Mouse (Mus musculus): ENCODE measurements around the gene Galnt6.

Gene Galnt6

DNA sequence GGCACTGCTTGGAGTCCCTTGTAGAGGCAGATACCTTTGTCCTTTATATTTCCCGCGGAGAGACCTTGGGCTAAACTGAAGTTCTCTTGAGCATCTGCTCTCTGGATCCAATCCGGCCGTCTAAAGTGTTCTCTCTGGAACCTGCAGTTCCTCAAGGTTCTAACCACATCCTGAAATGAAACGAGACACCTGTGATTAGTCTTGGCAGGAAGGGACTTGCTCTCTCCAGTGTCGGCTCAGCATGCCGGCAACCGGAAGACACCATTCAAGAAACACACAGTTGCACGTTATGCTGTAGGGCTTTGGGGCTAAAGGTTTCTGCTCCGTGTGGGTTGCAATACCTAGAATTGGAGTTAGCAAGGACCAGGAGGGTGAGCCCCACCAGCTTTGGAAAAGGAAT is 9.1 kb downstream of the Galnt6 start:
- DNase-seq (ENCODE audit: low spot score), result no peak

DNA sequence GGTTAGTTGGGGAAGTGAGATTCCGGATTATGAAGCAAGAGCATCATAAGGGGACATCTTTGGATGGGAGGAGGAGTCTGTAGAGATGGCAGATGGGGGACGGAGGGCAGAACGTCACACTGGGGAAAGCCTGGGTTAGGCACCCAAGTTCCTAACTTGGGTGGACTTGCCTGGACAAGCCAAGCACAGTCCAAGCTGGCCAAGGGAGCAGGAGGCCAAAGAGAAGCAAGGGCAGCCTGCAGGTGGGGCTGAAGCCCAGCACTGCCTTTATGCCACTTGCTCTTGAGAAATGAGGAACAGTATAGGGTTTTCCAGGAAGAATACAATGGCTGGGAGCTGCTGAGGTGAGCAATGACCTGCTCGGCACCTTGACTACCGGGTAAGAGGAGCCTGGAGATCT is 10.0 kb downstream of the Galnt6 start:
- DNase-seq (ENCODE audit: low spot score), result no peak

DNA sequence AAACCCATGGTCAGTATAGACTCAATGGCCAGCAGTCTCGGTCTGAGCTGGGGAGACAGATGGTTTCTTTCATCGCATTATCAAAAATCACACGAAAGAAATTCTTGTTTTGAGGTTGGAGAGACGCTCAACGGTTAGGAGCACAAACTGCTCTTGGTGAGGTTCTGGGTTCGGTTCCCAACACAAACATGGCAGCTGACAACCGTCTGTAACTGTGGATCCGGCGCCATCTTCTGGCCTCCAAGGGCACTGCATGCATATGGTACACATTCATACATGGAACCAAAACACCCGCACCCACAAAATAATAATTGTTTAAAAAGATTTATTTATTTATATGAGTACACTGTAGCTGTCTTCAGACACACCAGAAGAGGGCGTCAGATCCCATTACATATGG is 10.6 kb downstream of the Galnt6 start:
- no peak for DNase-seq (ENCODE audit: low spot score)

DNA sequence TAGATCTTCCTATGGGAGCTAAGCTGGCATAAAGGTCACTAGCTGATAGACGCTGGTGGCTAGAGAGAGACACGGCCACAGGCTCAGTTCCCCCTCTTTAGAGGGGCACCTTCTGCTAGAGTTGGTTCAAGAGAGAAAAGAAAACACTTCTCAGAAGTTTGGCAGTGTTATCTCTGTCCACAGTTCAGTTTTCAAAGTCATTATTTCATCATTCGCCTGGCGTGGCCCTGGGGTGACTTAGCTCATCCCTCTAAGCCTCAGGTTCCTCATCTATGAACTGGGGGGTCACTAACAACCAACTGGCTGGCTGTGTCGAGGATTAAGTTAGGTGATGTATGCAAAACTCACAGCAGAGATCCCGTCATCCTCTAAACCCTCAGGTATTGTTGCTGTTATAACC is 11.2 kb downstream of the Galnt6 start:
- DNase-seq (ENCODE audit: low spot score), result no peak

DNA sequence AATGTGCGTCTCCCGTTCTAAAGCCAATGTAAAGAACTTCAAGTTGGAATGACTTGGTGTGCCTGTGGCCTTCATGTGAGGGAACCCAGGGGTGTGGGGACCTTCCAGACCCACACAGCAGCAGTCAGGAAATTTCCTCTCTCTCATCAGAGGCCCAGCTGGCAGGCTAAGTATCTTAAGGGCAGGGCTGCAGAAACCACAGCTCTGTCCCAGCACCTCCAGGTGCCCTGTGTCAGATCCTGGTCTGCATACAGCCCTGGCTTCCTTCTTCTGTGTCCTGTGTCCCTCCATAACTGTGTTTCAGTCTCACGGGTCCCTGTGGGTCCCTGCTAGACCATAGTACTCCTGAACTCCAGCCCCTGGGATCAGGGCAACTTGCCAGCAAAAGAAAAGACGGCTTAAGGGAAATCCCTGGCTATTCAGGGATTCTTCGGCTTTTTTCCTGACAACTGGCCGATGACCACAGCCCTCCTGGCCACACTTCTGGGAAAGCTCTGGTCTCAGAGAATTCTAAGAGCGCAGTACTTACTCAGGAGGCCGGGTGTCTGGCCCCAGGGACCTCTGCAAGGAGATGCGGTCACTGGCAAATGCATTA is 13.7 kb downstream of the Galnt6 start:
- no peak for DNase-seq (ENCODE audit: low spot score)

DNA sequence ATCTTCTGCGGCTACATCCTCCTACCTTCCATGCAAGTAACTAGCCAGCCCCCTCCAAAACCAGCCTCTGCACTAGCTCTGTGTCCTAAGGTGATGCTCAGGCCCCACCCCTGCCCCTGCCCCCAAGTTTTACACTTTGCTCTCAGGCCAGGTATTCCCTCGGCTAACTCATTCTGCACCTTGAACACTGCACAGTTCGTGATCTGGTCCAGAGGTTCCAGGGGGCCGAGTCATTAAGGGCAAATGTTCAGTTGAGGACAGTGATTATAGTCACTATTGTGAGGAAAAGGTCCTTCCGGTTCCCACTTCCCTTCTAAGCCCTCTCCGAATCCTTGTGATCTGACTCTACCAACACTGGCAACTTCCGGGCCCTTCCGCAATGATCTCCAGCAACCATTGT is 14.7 kb downstream of the Galnt6 start:
- no peak for DNase-seq (ENCODE audit: low spot score)

DNA sequence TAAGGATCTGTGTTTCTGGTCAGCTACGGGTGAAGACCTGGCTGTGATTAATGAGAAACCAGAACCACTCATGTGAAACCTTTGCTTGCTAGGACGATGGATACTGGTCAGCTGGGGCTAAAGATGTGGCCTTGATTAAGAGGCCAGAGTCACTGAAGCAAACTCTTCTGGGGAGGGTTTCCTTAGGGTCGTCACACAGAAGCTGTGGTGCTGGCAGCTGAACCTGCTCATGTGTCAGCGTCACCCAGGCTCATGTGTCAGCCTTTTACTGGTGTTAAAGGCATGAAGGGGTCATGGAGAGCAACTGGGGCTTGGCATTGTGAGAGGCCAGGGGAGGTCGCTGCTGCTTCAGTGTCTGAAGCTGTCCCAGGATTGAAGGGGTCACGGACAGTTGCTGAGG is 18.3 kb downstream of the Galnt6 start:
- DNase-seq (ENCODE audit: low spot score), result no peak

DNA sequence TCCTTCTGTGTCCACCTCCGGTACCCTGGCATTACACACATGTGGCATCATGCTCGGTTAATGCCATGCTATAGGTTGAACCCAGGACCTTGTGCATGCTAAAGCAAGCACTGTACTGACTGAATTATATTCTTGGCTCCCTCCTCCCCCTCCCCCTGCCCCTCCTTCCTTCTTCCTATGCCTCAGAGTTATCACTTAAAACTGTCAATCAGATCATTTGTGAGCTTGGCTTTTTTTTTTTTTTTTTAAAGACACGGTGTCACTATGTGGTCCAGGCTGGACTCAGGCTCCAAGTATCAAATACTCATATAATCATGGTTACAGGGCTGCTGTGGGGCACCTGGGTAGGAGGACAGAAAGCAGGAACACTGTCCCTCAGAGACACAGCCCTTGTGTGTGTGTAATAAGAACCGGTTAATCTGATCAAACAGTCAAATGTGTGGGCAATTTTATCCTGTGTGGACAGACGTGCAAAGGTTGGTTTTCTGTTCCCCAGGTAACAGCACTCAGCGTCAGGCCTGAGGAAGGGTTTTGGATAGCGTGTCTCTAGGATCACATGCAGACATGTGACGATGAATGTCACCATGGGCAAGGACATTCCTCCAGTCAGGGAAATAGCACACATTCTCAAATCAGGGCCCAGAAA is 20.6 kb downstream of the Galnt6 start:
- no peak for DNase-seq (ENCODE audit: low spot score)

DNA sequence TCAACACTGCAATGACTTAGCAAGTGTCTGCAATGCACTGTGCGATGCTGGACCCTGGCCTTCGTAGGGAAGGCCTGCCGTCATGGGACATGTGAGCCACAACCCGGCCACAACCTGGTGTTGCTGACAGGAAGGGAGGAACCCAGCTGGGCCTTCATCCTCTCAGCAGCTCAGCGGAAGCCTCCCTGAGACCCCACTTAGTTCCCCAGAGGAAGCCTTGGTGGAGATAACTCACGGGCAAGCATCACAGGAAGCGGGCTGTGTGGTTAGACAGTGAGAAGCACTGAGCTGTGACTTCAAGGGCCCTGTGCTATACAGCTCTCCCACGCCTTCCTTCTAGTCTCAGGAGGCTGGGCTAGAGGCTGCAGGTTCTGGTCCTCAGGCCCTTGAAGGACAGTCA is 22.9 kb downstream of the Galnt6 start:
- peak; percentile 75 for DNase-seq (ENCODE audit: low spot score)

DNA sequence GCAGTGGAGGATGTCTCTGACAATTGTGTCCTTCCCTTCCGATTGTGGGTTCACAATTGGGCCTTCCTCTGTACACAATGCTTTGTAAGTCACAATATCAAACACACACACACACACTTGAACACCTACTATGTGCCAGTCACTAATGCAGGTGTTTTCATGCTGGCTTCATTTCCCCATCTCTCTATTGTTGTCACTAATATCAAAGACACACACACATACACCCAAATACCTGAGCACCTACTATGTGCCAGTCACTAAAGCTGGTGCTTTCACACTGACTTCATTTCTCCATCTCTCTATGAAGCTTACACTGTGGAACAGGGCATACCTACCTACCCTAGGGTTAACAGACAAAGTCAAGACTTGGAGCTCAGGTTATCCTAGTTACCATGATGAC is 23.8 kb downstream of the Galnt6 start:
- no peak for DNase-seq (ENCODE audit: low spot score)

DNA sequence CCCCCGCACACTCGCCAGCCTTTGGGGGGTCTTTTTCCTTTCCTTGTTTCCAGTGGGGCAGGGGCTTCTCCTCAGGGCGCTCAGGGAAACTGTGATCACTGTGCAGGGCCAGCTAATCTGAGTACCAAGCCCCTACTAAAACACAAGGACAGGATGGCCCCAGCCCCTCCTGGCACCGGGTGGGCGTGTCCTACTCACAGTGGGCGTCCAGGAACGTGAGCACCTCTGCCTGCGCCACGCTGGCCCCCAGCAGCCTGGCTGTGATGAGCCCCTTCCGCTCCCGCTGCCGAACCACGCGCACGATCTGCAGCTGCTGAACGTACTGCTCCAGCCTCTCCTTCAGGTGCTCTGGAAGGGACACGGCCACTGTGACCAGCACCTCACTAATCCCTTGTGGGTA is 25.3 kb downstream of the Galnt6 start:
- DNase-seq (ENCODE audit: low spot score), result no peak

DNA sequence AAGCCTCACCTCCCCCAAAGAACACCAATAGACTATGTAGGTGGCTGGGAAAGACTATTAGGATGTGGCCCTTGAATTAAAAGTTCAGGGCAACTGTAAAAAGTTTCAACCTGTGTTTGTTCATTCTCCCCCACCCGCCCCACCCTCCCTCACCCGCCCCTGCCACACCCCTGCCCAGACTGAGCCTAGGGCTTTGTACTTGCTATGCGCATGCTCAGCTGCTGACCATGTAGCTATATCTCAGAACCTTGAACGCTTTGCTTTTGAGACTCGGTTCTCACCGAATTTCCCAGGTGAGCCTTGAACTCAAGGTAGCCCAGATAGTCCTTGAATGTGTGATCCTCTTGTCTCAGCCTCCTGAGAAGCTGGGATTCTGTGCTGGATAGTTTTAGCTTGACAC is 27.3 kb downstream of the Galnt6 start:
- no peak for DNase-seq (ENCODE audit: low spot score)

DNA sequence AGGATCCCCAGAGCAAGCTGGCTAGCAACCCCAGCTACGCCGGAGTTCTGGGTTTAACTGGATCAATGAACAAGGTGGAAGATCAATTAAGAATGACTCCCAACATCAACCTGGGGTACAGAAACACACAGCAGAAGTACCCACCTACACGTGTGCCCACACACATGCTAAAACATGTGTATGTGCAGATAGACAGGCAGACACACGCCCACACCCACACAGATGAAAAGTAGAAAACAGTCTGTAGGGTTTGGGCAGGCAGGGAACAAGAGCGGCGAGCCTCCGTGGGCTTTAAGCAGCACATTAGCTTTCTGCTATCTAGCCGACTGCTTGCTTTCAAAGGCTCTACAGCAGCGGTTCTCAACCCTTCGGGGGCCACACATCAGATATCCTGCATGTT is 28.1 kb downstream of the Galnt6 start:
- DNase-seq (ENCODE audit: low spot score), result no peak

DNA sequence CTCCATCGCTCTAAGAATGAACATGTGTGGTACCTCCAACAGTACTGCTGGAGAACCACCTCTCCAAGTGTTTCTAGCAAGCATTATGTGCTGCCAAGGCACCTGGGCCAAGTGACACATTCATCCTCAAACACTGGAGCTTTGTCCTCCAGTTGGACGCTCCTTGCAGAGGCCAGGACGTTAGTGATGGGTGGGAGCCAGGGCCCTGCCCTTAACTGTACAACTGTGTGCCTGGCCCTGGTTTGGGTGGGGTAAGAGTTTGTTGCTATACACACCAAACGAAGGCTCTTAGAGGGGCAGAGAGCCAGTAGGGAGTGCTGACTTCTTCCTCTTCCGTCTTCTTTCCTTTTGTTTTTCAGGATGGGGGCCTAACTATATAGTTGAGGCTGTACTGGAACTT is 28.8 kb downstream of the Galnt6 start:
- DNase-seq (ENCODE audit: low spot score), result no peak

DNA sequence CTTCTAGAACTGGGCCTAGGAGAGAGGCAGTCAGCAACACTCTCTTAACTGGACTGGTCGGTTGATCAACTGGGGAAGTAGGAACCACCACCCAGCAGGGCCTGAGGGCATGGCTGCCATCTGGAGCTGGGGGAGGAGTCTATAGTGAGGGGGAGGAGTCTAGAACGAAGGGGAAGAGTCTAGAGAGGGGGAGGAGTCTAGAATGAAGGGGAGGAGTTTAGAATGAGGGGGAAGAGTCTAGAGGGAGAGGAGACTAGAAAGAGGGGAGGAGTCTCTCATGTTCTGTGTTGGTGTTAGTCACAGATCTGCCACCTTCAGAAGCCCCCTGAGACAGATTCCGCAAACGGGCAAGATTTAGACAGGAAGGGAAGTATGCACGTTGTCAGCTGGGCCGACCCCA is 29.8 kb downstream of the Galnt6 start:
- no peak for DNase-seq (ENCODE audit: low spot score)

DNA sequence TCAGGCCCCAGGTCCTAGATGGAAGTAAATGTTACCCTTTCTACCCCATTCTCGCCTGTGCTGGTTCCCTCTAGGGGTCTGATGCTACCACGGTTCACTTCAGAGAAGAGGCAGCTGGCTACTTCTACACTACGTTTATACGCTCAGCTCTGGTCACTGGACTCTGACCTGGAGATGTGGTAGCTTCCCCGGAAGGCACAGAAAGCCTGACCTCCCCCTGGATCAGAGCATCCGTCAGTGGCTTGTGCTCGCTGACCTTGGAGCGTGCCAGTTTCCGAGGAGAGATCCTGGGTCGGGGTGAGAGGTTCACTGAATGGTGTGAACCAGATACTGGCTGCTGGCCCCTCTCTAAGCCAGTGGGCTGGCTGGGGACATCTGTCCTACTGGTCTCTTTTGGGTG is 31.1 kb downstream of the Galnt6 start:
- no peak for DNase-seq (ENCODE audit: low spot score)

DNA sequence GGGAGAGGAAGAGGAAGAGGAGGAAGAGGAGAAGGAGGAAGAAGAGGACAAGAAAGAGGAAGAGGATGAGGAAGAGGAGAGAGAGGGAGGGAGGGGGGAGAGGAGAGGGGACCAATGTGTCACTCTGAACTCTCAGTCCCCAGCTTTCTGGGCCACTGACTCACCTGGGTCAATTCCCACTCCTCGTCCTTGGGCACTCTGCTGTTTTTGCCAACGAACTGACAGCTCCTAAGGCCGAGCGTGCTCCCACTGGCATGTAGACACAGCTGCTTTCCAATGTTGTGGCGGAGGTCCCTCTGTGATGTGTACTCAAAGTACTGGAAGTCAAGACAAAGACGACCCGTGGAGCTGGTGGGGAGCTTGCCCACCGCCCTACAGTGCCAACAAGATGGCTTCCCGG is 34.8 kb downstream of the Galnt6 start:
- DNase-seq (ENCODE audit: low spot score), result no peak

DNA sequence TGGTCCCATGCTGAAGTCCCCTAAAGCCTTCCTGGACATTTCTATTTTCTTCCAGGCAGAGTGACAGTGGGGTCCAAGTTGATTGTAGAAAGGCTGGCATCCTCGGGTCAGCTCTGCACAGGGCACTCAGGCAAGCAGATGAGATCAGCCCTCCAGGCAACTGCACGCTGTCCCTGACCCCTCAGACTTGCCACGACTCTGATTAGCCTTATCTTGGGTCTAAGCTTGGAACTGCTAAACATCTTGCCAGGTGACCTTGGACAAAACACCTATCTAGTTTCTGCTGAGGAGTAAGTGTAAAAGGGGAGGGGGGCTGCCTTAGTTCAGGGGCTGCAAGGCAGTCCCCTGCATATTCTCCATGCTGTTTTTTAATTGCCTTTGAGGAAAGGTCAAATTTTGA is 37.2 kb downstream of the Galnt6 start:
- no peak for DNase-seq (ENCODE audit: low spot score)

DNA sequence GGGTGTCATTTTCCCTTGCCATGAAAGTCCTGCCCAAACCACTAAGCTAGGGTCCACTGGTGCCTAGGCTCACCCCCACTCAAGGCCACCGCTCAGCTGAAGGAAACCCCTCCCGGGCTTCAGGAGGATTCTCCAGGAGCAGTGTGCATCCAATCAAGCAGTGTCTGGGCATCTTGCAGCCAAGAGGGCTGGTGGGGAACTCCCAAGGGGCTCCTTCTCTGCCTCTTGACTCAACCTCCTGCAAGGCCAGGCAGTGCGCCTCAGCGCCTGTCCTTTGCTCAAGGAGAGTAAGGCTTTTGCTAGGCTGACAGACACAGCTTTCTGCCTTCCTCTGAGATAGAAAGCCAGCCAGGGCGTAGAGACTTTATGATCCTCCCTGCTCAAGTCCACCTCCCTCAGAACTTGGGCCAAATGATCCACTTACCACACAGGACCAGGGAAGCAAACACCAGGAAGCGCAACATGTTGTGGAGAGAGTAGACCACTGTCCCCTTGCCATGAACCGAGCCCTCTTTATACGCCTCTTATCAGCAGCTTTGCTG is 41.7 kb downstream of the Galnt6 start, which contains the start of gene Cela1:
Cela1 (minus strand) TSS at position 492 of the 542 bp plus-strand sequence.
- DNase-seq (ENCODE audit: low spot score), result no peak

DNA sequence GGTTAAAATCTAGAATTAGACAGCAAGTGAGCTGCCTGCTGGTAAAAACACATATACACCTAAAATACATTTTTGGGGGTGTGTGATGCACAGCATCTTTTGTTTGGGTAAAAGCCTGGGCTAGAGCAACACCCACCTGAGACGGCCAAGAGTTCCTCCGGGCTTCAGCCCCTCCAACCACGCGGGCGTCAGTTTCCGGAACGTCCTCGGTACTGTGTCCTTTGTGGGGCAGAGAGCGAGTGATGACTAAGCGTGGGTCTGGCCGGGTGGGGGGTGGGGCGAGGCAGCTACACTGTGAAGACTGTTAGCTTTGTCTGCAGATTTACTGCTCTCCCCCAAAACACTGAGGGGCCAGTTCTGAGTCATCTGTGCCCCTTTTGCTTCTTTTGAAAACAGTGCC is 42.2 kb downstream of the Galnt6 start:
- no peak for DNase-seq (ENCODE audit: low spot score)

DNA sequence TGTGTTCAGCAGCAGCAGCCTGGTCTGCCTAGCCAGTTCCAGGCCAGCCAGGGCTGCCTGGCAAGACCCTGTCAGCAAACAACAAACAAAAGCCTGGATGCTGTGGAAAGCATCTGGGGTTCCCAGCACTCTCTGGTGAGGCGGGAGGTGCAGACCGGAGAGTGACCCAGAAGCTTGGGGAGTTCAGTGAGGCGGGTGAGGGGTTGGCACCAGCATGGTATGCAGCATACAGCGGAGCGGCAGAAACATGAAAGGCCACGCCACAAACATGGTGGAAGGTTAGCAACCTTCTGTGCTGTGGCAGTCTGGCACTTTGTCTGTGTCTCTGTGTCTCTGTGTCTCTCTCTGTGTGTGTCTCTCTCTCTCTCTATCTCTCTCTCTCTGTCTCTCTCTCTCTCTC is 42.7 kb downstream of the Galnt6 start:
- DNase-seq (ENCODE audit: low spot score), result no peak

DNA sequence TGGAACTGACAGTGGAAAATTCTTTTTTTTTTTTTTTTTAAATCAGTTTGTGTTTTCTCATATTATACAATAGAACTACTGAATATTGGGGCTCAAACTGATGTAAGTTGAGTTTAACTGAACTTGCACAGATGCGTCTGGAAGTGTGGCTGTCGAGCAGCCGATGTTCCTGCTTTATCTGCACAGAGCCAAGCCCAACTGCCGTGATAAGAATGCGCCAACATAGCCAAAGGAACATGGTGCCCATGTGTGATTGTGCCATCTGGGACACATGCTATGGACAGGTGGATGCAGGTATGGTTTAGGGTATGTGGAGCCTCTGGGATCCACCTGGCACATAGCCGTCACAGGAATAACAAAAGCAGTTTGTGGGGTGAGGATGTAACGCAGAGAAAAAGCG is 43.3 kb downstream of the Galnt6 start:
- DNase-seq (ENCODE audit: low spot score), result no peak

DNA sequence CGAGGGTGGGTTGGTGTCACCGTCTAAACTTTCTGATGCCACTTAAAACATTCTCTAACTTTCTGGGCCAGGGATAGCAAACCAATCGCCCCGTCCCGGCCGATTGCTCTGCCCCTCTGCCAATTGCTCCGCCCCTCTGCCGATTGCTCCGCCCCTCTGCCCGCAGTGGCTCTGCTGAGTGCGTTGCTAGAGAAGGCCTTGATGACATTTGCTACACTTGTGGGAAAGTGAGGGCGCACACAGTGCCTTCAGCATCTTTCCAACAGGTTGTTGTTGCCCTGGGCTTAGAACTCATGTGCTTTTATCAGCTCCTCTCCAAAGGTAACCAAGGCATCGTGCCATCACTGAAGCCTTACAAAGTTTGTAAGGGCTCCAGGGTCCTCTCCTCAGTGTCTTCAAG is 43.9 kb downstream of the Galnt6 start:
- no peak for DNase-seq (ENCODE audit: low spot score)

DNA sequence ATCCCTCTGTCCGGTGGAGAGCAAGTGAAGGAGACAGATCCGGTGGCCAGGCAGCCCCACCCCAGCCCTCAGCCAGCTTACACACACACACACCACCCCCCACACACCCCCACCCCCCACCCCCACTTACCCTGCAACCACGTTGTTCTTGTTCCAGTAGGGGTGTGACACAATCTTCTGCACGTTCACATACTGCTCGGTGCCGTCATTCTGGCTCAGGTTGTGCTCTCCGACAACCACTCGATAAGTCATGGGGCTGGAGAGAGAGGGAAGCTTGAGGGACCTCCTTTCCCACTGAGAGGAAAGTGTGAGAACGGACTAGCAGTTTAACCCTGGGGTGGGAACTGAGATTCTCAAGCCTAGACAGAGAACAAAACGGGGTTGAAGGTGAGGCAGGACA is 44.7 kb downstream of the Galnt6 start:
- DNase-seq (ENCODE audit: low spot score), result no peak

Data from lung, postnatal 25 days (tissue).